Mouse (Mus musculus) adrenal gland, adult 8-10 months (tissue): ENCODE data around the gene Ampd3. TPM values are rescaled to one million over a fixed set of nuclear protein-coding genes. Genes with fewer than 3 reads are reported as not detected.

Source experiments
- DNase-seq: peaks from one replicate; pipeline ENCODE4 v3.0.0; 2022
- microRNA-seq, 2 experiments: library from miRNA; unstranded; fragments of <30 nt; microRNA quantifications; one replicate each; pipeline ENCODE4 v1.2.0; 2022
- total RNA-seq, 4 experiments: library from RNA; stranded (reverse); gene quantifications; 2 replicates each; pipeline ENCODE4 v1.2.4; 2022

The Ampd3 gene
- total RNA-seq, 4 experiments from 2014 or later: 17.8 to 53.3 (median 39.2) TPM

- DNase-seq: peak; percentile 89
Observed at GRCm38 (mm10) chr7:110843916-110844874, 76.2 kb downstream of the Ampd3 start, which contains the start of gene Rnf141. TSS of gene Rnf141 (minus strand) at chr7:110844457.

DNA sequence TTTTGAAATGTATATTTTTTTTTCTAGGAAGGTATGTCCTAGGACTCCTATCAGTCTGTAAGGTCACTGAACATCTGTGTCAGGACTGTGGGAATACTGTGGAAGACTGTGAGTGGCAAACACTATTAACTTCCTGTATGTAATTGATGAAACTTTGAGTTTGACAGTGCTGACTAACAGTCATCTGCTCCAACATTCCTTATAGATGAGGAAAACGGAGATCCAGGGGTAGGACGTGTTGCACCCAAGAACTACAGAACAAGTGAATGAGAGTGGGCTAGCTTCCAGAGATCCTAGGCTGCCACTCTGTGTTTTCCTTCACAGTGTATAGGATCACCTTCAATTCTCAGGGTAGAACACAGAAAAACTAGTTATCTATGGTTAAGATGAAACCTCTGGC is 79.3 kb downstream of the Ampd3 start:
- no peak for DNase-seq

- DNase-seq: peak; percentile 39
Observed at GRCm38 (mm10) chr7:110848371-110848770, 80.4 kb downstream of the Ampd3 start.

GRCm38 (mm10) chr7:110851541-110852203 is 83.7 kb downstream of the Ampd3 start:
- no peak for DNase-seq

DNA sequence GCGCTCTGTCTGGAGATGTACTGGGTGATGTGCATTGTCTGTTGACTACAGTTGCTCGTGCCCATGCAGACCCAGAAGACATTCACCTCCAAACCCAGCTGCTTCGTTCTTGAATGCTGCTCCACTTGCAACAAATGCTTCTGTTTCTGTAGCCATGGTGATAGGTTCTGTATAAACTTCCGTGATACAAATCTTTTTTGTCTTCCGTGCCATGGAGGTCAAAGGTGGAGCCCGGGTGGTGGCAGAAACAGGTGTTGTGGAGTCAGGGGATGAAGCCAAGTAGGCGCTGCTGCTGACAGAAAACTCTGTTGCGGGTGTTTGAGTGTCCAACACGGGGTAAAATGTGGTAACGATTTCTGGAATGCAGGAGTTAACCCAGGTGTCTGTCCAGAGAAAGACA is 85.6 kb downstream of the Ampd3 start:
- no peak for DNase-seq

- DNase-seq: no peak
Observed at GRCm38 (mm10) chr7:110854519-110854918, 86.5 kb downstream of the Ampd3 start.

DNA sequence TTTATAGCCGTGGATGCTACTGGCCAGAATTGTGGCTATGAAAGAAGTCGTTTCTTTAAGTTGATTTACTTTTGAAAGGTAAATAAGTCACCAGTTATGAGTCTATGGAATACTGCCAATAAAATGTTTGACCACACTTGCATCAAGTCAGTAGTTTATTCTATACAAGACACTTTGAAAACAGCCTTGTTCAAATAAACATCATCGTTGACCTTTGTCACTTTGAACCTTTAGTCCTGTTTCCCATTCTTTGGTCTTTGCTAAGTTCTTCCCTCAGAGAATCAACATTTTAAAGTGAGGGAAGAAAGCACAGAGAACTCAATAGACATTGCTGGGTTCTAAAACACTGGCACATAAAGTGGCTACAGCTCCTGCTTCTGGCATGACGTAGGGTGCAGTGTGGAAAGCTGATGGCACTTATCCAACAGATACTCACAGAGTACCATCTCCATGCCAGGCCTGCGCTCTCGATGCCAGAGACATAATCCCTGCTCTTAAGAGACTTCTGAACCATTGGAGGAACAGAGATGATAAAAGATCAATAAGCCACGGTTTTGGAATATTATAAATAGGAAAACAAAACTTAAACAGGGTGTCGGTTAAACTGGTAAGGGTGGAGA is 87.0 kb downstream of the Ampd3 start:
- DNase-seq: no peak

DNA sequence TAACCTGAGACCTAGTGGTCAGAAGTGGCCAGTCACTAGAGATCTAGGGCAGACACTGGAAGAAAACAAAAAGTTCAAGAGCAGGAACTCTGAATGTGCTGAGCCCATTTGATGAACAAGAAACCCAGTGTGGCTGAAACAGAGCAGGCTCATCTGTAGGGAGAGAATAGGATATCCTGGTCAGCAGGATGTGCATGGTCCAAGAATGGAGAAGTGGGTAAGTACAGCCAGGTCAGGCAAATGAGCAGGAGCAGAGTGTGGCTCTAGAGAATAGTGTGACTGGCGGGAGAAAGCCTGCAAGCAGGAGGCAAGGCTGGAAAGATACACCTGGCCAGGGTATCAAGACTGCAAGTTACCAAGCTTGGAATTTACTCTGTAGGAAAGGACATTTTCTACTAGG is 87.6 kb downstream of the Ampd3 start:
- no peak for DNase-seq

- DNase-seq: no peak
Observed at GRCm38 (mm10) chr7:110860129-110860528, 92.1 kb downstream of the Ampd3 start.

Small RNA genes lying within 50 kb of the gene (microRNA-seq; reads per million reads assigned to microRNA genes)
- 0 reads per million in 2 experiments for gene Gm47282

Other genes starting within 250 kb of the Ampd3 start
- gene Sbf2, start 153.3 kb upstream of the Ampd3 start, total RNA-seq: 10 to 100 TPM; 39.5 to 68.9 (median 55.1) TPM
- 10 to 100 TPM; 21.2 to 81.4 (median 35.9) TPM for gene Adm, start 140.5 kb upstream of the Ampd3 start, total RNA-seq
- gene Rnf141, start 76.3 kb downstream of the Ampd3 start, total RNA-seq: 10 to 100 TPM; 62.0 to 88.2 (median 80.4) TPM
- 10 to 100 TPM in 1 of 4 experiments, 1 to 10 TPM in 3; 1.9 to 12.4 (median 7.3) TPM for gene Lyve1, start 95.0 kb downstream of the Ampd3 start, total RNA-seq
- gene Mrvi1, start 214.3 kb downstream of the Ampd3 start, total RNA-seq: 10 to 100 TPM; 11.5 to 16.7 (median 13.7) TPM